Mouse (Mus musculus) liver, embryonic 14.5 days (tissue): ENCODE results near the gene Xpo4. TPM values are rescaled to one million over a fixed set of nuclear protein-coding genes. Genes with fewer than 3 reads are reported as not detected.
A peak's percentile ranks its signal among the peaks of the same experiment; 100 is the strongest.

Source experiments
- ATAC-seq: fragments of 200-750 bp; cut with Nextera tagmentation; 2 replicates; pipeline ENCODE4 v1.8.0; 2017; ENCODE audit warnings: moderate number of reproducible peaks, mild to moderate bottlenecking, moderate library complexity; ENCODE audit not compliant: insufficient read depth
- DNase-seq, 3 experiments: peaks; one replicate each; pipeline ENCODE4 v3.0.0-alpha.2; 2012 to 2013; ENCODE audit warnings: low read depth in 3 of 3, low spot score in 3 of 3
- H3K27ac ChIP-seq: fragments of 300-500 bp; sonication (generic); 2 replicates; pipeline ENCODE4 v1.5.1; 2014; ENCODE audit warnings: moderate library complexity, mild to moderate bottlenecking, control low read depth, inconsistent platforms
- H3K27me3 ChIP-seq: fragments of 300-500 bp; sonication (generic); 2 replicates; pipeline ENCODE4 v1.6.1; 2014; ENCODE audit warnings: mild to moderate bottlenecking, low read length, moderate library complexity; ENCODE audit not compliant: control insufficient read depth, insufficient read depth
- H3K36me3 ChIP-seq: fragments of 300-500 bp; sonication (generic); replicated peaks from 2 replicates; pipeline ENCODE4 v1.6.1; 2014; ENCODE audit warnings: low read depth; ENCODE audit not compliant: control insufficient read depth, insufficient read depth
- H3K4me1 ChIP-seq, 2 experiments: fragments of 200-500 bp in 1 of 2; fragments of 300-500 bp in 1 of 2; sonication (generic) in 1 of 2; replicated peaks; 2 replicates each; pipeline ENCODE4 v1.6.1; 2012 to 2014; ENCODE audit warnings: antibody characterized with exemption in 1 of 2, inconsistent platforms in 1 of 2, low read length in 1 of 2; ENCODE audit not compliant: control insufficient read depth in 2 of 2, insufficient read depth in 2 of 2
- H3K4me2 ChIP-seq: fragments of 300-500 bp; sonication (generic); 2 replicates; pipeline ENCODE4 v1.6.1; 2014; ENCODE audit warnings: low read depth, mild to moderate bottlenecking, control low read depth, moderate library complexity
- H3K4me3 ChIP-seq, 2 experiments: fragments of 200-500 bp in 1 of 2; fragments of 300-500 bp in 1 of 2; sonication (generic) in 1 of 2; 2 replicates each; pipeline ENCODE4 v1.5.1; 2012 to 2014; ENCODE audit warnings: low read depth in 2 of 2, low read length in 2 of 2, mild to moderate bottlenecking in 2 of 2, control low read depth in 1 of 2, inconsistent platforms in 1 of 2, moderate library complexity in 1 of 2; ENCODE audit not compliant: insufficient read depth in 1 of 2
- H3K9ac ChIP-seq: fragments of 300-500 bp; sonication (generic); replicated peaks from 2 replicates; pipeline ENCODE4 v1.6.1; 2014; ENCODE audit warnings: mild to moderate bottlenecking, control low read depth, moderate library complexity
- H3K9me3 ChIP-seq: fragments of 300-500 bp; sonication (generic); 2 replicates; pipeline ENCODE4 v1.6.1; 2016; ENCODE audit warnings: low read length, mixed read lengths; ENCODE audit not compliant: control insufficient read depth
- CTCF ChIP-seq: IDR thresholded peaks from 2 replicates; pipeline ENCODE4 v1.5.1; 2016; ENCODE audit warnings: antibody characterized with exemption, low read depth, control low read depth
- EP300 ChIP-seq: IDR thresholded peaks from 2 replicates; pipeline ENCODE4 v1.6.1; 2016; ENCODE audit warnings: antibody characterized with exemption, low read depth
- WGBS: fragments of 180-500 bp; shearing (Covaris S2); extraction: QIAGEN DNeasy Blood & Tissue Kit; methylation state at CpG from one replicate; pipeline ENCODE4 v1.1.7; 2014; ENCODE audit not compliant: insufficient replicate concordance; 5-methylcytosine and 5-hydroxymethylcytosine counted together
- polyA plus RNA-seq, 2 experiments: library from polyadenylated mRNA; depleted of rRNA in 1 of 2; stranded (reverse) in 1 of 2; unstranded in 1 of 2; fragments of >200 nt; fragmentation: Nextera tagmentation in 1 of 2; extraction: Ambion mirVana in 1 of 2; gene quantifications; 2 replicates each; pipeline versions ENCODE4 v1.2.1 to v1.2.3; 2012 to 2014

The Xpo4 gene
- polyA plus RNA-seq, 2 experiments, result 6.8 to 14.5 TPM

DNA sequence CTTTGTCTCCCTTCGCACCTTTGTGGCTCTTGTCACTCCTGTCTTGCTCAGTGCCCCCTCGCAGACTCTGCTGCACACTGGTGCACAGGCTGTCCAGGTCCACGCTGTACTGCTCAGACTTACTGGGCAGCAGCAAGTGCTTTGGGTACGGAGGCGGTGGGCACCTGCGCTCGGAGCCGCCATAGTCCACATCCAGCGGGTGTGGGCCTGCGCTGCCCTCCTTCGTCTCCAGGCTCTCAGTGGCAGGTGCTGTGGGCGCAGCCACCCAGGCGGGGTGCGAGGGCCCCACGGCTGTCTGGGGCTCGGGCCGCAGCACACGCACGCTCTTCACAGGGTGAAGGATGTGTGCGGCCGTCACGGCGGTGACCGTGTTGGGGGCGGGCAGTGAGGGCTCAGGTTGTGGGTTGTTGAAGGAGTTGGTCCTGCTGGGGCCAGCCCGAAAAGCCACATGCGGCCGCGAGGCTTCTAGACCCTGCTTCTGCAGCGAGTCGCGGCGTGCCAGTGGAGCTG is 34.3 kb upstream of the Xpo4 start:
- Histone ChIP-seq H3K9me3 (no peaks in the 10 kb centered on the region), H3K36me3 (no peaks in the 10 kb centered on the region; the same call in 1 of the 2 replicates), H3K9ac (no peak overlapping the region), H3K27me3 (no peaks in the 10 kb centered on the region), H3K27ac (no peak overlapping the region), H3K4me3 (no peak overlapping the region), H3K4me1 (no peaks in the 10 kb centered on the region), H3K4me2 (no peak overlapping the region)
- WGBS, result 90% methylated on average over 33 of the region's 33 CpGs
- ATAC-seq (no peak), DNase-seq (no peak)
- TF ChIP-seq EP300 (no peak), CTCF (no peak)

DNA sequence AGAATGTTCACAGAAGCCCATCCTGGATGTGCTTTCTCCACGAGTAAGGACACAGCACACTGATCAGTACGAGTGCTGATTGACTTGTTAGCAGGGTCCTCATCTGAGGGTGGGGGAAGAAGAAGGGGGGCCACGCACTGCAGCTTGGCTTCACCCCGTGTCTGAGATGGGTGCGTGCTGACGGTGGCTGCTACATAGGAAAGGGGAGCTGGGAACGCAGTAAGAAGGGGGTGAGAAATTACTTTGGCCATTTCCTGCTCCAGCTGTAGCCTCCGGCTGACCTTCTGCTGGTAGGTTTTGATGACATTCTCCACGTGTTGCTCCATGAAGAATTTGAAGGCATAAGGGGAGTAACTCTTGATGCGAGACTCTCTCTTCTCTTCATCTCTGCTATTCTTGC is 33.8 kb upstream of the Xpo4 start:
- H3K4me3 ChIP-seq, result no peak overlapping the region
- H3K9ac ChIP-seq, result no peak overlapping the region
- TF ChIP-seq CTCF (no peak), EP300 (no peak)
- 79% methylated on average over 10 of the region's 10 CpGs for WGBS
- H3K36me3 ChIP-seq, result no peaks in the 10 kb centered on the region; the same call in 1 of the 2 replicates
- no peaks in the 10 kb centered on the region for H3K27me3 ChIP-seq
- H3K4me2 ChIP-seq, result no peak overlapping the region
- no peaks in the 10 kb centered on the region for H3K4me1 ChIP-seq
- no peak for DNase-seq
- ATAC-seq, result no peak
- H3K27ac ChIP-seq, result no peak overlapping the region
- no peaks in the 10 kb centered on the region for H3K9me3 ChIP-seq

DNA sequence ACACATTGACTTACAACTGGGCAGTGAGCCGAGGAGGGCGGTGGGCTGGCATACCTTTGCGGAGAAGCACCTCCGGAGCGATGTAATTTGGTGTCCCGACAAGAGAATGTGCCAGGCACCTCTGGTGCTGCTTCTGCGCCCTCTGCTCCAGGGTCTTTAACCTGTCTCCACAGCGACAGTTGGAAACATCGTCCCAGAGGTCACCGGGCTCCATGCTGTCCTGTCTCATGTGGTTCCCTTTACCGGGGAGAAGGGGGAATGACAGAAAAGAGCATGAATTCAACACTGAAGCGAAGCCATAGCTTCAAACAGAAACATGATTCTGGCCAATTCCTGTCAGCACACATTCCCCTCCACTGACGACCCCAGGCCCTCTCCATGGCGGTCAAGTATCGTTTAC is 30.8 kb upstream of the Xpo4 start:
- H3K9me3 ChIP-seq, result no peaks in the 10 kb centered on the region
- no peak overlapping the region for H3K9ac ChIP-seq
- DNase-seq (no peak), ATAC-seq (no peak)
- H3K4me2 ChIP-seq, result no peak overlapping the region
- H3K27me3 ChIP-seq, result no peaks in the 10 kb centered on the region
- no peak overlapping the region for H3K27ac ChIP-seq
- H3K4me1 ChIP-seq, result peaks cover 8 to 9% of the 10 kb centered on the region in 2 experiments
- TF ChIP-seq EP300 (no peak), CTCF (no peak)
- H3K36me3 ChIP-seq, result no peaks in the 10 kb centered on the region; the same call in none of the 2 replicates
- no peak overlapping the region for H3K4me3 ChIP-seq
- WGBS, result 87% methylated on average over 15 of the region's 15 CpGs

DNA sequence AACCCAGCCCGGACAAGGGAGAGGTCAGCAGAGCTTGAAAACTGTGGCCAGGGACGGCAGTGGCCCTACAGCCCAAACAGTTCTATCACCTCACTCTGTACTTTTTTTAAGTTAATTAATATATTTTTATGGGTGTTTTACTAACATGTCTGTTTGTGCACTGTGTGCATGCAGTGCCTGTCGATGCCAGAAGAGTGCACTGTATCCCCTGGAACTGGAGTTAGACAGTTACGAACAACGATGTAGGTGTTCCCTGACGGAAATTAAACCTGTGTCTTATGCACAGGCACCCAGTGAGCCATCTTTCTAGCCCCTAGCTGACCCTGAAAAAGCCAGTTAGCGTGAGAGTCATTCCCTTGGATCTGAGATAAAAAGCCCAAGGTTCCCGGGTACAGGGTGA is 30.3 kb upstream of the Xpo4 start:
- DNase-seq (no peak), ATAC-seq (no peak)
- Histone ChIP-seq H3K27ac (no peak overlapping the region), H3K4me2 (no peak overlapping the region), H3K9me3 (no peaks in the 10 kb centered on the region), H3K27me3 (no peaks in the 10 kb centered on the region), H3K9ac (no peak overlapping the region), H3K4me1 (peaks cover 9 to 11% of the 10 kb centered on the region in 2 experiments), H3K4me3 (no peak overlapping the region), H3K36me3 (no peaks in the 10 kb centered on the region; the same call in none of the 2 replicates)
- 85% methylated on average over 8 of the region's 8 CpGs for WGBS
- no peak for TF ChIP-seq EP300
- TF ChIP-seq CTCF, result peak; percentile 56

DNA sequence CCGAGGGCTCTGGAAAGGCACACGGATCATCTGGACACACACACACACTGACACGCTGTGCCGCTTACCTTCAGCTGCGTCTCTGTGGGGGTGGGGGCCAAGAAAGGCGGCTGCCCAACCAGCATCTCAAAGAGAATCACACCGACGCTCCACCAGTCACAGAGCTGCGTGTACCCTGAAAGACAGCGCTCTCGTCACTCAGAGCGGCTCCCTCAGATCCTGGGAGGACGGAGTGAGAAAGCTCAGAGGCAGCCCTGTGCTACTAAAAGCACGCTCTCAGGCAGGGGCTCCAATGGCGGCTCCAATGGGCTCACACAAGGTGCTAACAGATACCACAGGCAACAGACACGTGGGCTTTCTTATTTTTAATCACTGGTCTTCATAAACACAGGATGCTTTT is 29.0 kb upstream of the Xpo4 start:
- no peak for TF ChIP-seq CTCF
- TF ChIP-seq EP300, result no peak
- H3K4me2 ChIP-seq, result no peak overlapping the region
- H3K27me3 ChIP-seq, result no peaks in the 10 kb centered on the region
- peaks cover 9 to 13% of the 10 kb centered on the region in 2 experiments for H3K4me1 ChIP-seq
- DNase-seq (no peak), ATAC-seq (no peak)
- no peaks in the 10 kb centered on the region; the same call in none of the 2 replicates for H3K36me3 ChIP-seq
- H3K9me3 ChIP-seq, result no peaks in the 10 kb centered on the region
- no peak overlapping the region for H3K27ac ChIP-seq
- H3K4me3 ChIP-seq, result no peak overlapping the region
- 86% methylated on average over 16 of the region's 16 CpGs for WGBS
- no peak overlapping the region for H3K9ac ChIP-seq
